ENCODE assay signal across 15 mouse cellular contexts in genomic region chr15:78897488-78897887, GRCm38 (mm10). TPM values are rescaled to one million over a fixed set of nuclear protein-coding genes. Genes with fewer than 3 reads are reported as not detected.
A peak's percentile ranks its signal among the peaks of the same experiment; 100 is the strongest.
DNase-seq lines count a peak whose midpoint lies in the region; ATAC-seq and TF ChIP-seq lines count a peak whose summit lies in the region.
"Had no signal": no experiment of that assay in that cellular context is flagged by ENCODE, and none has a peak within 500 bp of the region (broad histone marks: within the 10 kb centered on the region; RNA-seq: fewer than 3 reads in every experiment).

No protein-coding gene starts in this region.

- 83% methylated on average over 4 of the region's 4 CpGs for WGBS in kidney, adult 2 months
- WGBS in intestine, embryonic 16.5 days: 87% methylated on average over 4 of the region's 4 CpGs
- WGBS in stomach, embryonic 15.5 days: 81% methylated on average over 4 of the region's 4 CpGs

- no peaks in the 10 kb centered on the region for H3K27me3 ChIP-seq in kidney, adult 2 months (replicated peaks; ENCODE audit: control insufficient read depth, insufficient read depth, low read length)
- no peaks in the 10 kb centered on the region for H3K27me3 ChIP-seq in G1E (ENCODE audit: insufficient read depth, low read length)
- H3K27me3 ChIP-seq in intestine, embryonic 16.5 days (replicated peaks; ENCODE audit: control insufficient read depth, insufficient read depth, low read length): no peaks in the 10 kb centered on the region
- H3K27me3 ChIP-seq in stomach, embryonic 15.5 days (replicated peaks): no peaks in the 10 kb centered on the region
- H3K27me3 ChIP-seq: CH12.LX had no signal

- no peak for TF ChIP-seq POLR2A in kidney, adult 2 months (IDR thresholded peaks at IDR 0.05; ENCODE audit: low read depth, low read length)

- no peaks in the 10 kb centered on the region for H3K4me1 ChIP-seq in kidney, adult 2 months (ENCODE audit: control insufficient read depth, insufficient read depth, low read length)
- H3K4me1 ChIP-seq in G1E (ENCODE audit: insufficient read depth, low read depth, low read length): peaks cover 87% of the 10 kb centered on the region
- H3K4me1 ChIP-seq in intestine, embryonic 16.5 days (ENCODE audit: control insufficient read depth, insufficient read depth, low read length): peaks cover 64% of the 10 kb centered on the region
- H3K4me1 ChIP-seq in stomach, embryonic 15.5 days: peaks cover 58% of the 10 kb centered on the region

- intact Hi-C loops in left cerebral cortex, postnatal 36 days (cut with DNase I): no loop called here

- no peaks in the 10 kb centered on the region for H3K9me3 ChIP-seq in G1E (replicated peaks)
- no peaks in the 10 kb centered on the region for H3K9me3 ChIP-seq in intestine, embryonic 16.5 days (ENCODE audit: control insufficient read depth, low read length)
- no peaks in the 10 kb centered on the region for H3K9me3 ChIP-seq in stomach, embryonic 15.5 days
- H3K9me3 ChIP-seq: hindbrain, embryonic 13.5 days; midbrain, embryonic 10.5 days had no signal

- peak; percentile 46 for DNase-seq in kidney, adult 2 months
- DNase-seq in kidney, adult 18-20 months: no peak
- DNase-seq in G1E (ENCODE audit: low spot score): no peak
- no peak for DNase-seq in left cerebral cortex, postnatal 36 days (ENCODE audit: low spot score in 2 of 2)
- DNase-seq: cerebellum, postnatal 14 days; kidney, postnatal 4 days; lung, embryonic 14.5 days; thymus, postnatal 36 days had no signal

- no peak overlapping the region for H3K9ac ChIP-seq in intestine, embryonic 16.5 days (ENCODE audit: low read depth, low read length)
- no peak overlapping the region for H3K9ac ChIP-seq in stomach, embryonic 15.5 days
- H3K9ac ChIP-seq: hindbrain, embryonic 13.5 days had no signal

- 0 out of 2 replicates have a peak overlapping the region, but pooled peaks have one; percentile 26 for H3K27ac ChIP-seq in kidney, adult 2 months (ENCODE audit: insufficient read depth, low read depth, low read length)
- peak overlapping the region; percentile 55 for H3K27ac ChIP-seq in intestine, embryonic 16.5 days (ENCODE audit: low read length)
- peak overlapping the region; percentile 73 for H3K27ac ChIP-seq in stomach, embryonic 15.5 days
- H3K27ac ChIP-seq: hindbrain, embryonic 13.5 days; midbrain, embryonic 10.5 days had no signal

- H3K4me3 ChIP-seq in kidney, adult 2 months (ENCODE audit: insufficient read depth, low read depth, low read length): no peak overlapping the region
- H3K4me3 ChIP-seq in G1E (ENCODE audit: low read depth, low read length): peak overlapping the region; percentile 96; the same call in 1 of the 2 replicates
- H3K4me3 ChIP-seq in intestine, embryonic 16.5 days (ENCODE audit: low read length): no peak overlapping the region
- H3K4me3 ChIP-seq in stomach, embryonic 15.5 days (replicated peaks): no peak overlapping the region
- H3K4me3 ChIP-seq: hindbrain, embryonic 13.5 days; midbrain, embryonic 10.5 days had no signal

- no peak for ATAC-seq in G1E (ENCODE audit: extremely low read depth, insufficient number of reproducible peaks, low FRiP score, poor library complexity, severe bottlenecking)
- ATAC-seq in intestine, embryonic 16.5 days: no peak
- ATAC-seq in stomach, embryonic 15.5 days (ENCODE audit: insufficient read depth, low FRiP score, low read depth): no peak
- no peak for ATAC-seq in granulocyte monocyte progenitor cell, adult 5-6 weeks (replicated peaks; ENCODE audit: poor library complexity, severe bottlenecking)

- TF ChIP-seq CTCF in kidney, adult 2 months (conservative IDR thresholded peaks at IDR 0.05; ENCODE audit: insufficient read depth, insufficient read length, low read depth, low read length): no peak
- TF ChIP-seq CTCF in G1E (IDR thresholded peaks at IDR 0.05; ENCODE audit: low read depth, low read length): no peak

- peak overlapping the region; percentile 11; the same call in 1 of the 2 replicates for H3K4me2 ChIP-seq in intestine, embryonic 16.5 days (ENCODE audit: low read depth, low read length)
- H3K4me2 ChIP-seq in stomach, embryonic 15.5 days: no peak overlapping the region
- H3K4me2 ChIP-seq: hindbrain, embryonic 13.5 days had no signal

- no peaks in the 10 kb centered on the region for H3K36me3 ChIP-seq in kidney, adult 2 months (ENCODE audit: control insufficient read depth, insufficient read depth, low read length)
- peaks cover 61% of the 10 kb centered on the region for H3K36me3 ChIP-seq in G1E (replicated peaks)
- H3K36me3 ChIP-seq in intestine, embryonic 16.5 days (ENCODE audit: control insufficient read depth, insufficient read depth, low read length): peaks cover 3% of the 10 kb centered on the region; the same call in 1 of the 2 replicates
- peaks cover 13% of the 10 kb centered on the region for H3K36me3 ChIP-seq in stomach, embryonic 15.5 days

RNA-seq across cellular contexts. Expression of gene Gm49510, which starts 2.0 kb away (rescaled TPM):
- polyA plus RNA-seq in kidney, adult 2 months (2012; rRNA removed): 0.03 TPM in 1 of 2 replicates, not detected in the other
- total RNA-seq in G1E (2014; fragmentation: Nextera tagmentation) (not detected in 2 replicates), G1E (2017) (1.3 and 1.4 TPM in 2 replicates)
- polyA plus RNA-seq in G1E (2012): 6.3 and 8.2 TPM in 2 replicates
- polyA plus RNA-seq in intestine, embryonic 16.5 days (2015; fragmentation: Nextera tagmentation; extraction: Ambion mirVana): 0.21 and 0.55 TPM in 2 replicates
- 0.42 and 0.52 TPM in 2 replicates for polyA plus RNA-seq in stomach, embryonic 15.5 days (2015; fragmentation: Nextera tagmentation; extraction: Ambion mirVana)
- not detected in 2 replicates for total RNA-seq in granulocyte monocyte progenitor cell, adult 5-6 weeks (2014; fragmentation: Nextera tagmentation)
- total RNA-seq in granulocyte monocyte progenitor cell, adult 5-6 weeks (2017): 1.1 TPM in 1 of 2 replicates, not detected in the other
- total RNA-seq in left cerebral cortex, postnatal 36 days (2021): under 1 TPM in 1 of 2 experiments, not detected in 1; 0.97 TPM
- total RNA-seq: gastrocnemius, postnatal 4 days had no signal
- polyA plus RNA-seq: hindbrain, embryonic 13.5 days; midbrain, embryonic 10.5 days had no signal

RNA-seq across cellular contexts. Expression of gene Sh3bp1, which starts 2.1 kb away (rescaled TPM):
- polyA plus RNA-seq in kidney, adult 2 months (2012; rRNA removed): 26.2 and 30.0 TPM in 2 replicates
- 207 and 231 TPM in 2 replicates for total RNA-seq in G1E (2014; fragmentation: Nextera tagmentation)
- total RNA-seq in G1E (2017): 32.7 and 34.1 TPM in 2 replicates
- 1,400 and 1,821 TPM in 2 replicates for polyA plus RNA-seq in G1E (2012)
- polyA plus RNA-seq in intestine, embryonic 16.5 days (2015; fragmentation: Nextera tagmentation; extraction: Ambion mirVana): 21.5 and 23.3 TPM in 2 replicates
- polyA plus RNA-seq in stomach, embryonic 15.5 days (2015; fragmentation: Nextera tagmentation; extraction: Ambion mirVana): 34.8 and 36.9 TPM in 2 replicates
- 58.0 and 70.8 TPM in 2 replicates for total RNA-seq in granulocyte monocyte progenitor cell, adult 5-6 weeks (2014; fragmentation: Nextera tagmentation)
- 19.3 and 29.4 TPM in 2 replicates for total RNA-seq in granulocyte monocyte progenitor cell, adult 5-6 weeks (2017)
- 10 to 100 TPM; 23.7 to 31.5 TPM for total RNA-seq in left cerebral cortex, postnatal 36 days (2021)

RNA-seq across cellular contexts. Expression of gene Pdxp, which starts 16.2 kb away (rescaled TPM):
- polyA plus RNA-seq in kidney, adult 2 months (2012; rRNA removed): 1.7 and 1.9 TPM in 2 replicates
- 26.6 and 31.4 TPM in 2 replicates for total RNA-seq in G1E (2014; fragmentation: Nextera tagmentation)
- 13.9 and 18.1 TPM in 2 replicates for total RNA-seq in G1E (2017)
- polyA plus RNA-seq in G1E (2012): 39.7 and 40.6 TPM in 2 replicates
- polyA plus RNA-seq in intestine, embryonic 16.5 days (2015; fragmentation: Nextera tagmentation; extraction: Ambion mirVana): 2.2 and 6.4 TPM in 2 replicates
- 11.8 and 12.8 TPM in 2 replicates for polyA plus RNA-seq in stomach, embryonic 15.5 days (2015; fragmentation: Nextera tagmentation; extraction: Ambion mirVana)
- total RNA-seq in granulocyte monocyte progenitor cell, adult 5-6 weeks (2014; fragmentation: Nextera tagmentation): 10.6 and 19.8 TPM in 2 replicates
- total RNA-seq in granulocyte monocyte progenitor cell, adult 5-6 weeks (2017): 4.0 and 6.4 TPM in 2 replicates
- total RNA-seq in left cerebral cortex, postnatal 36 days (2021): 100 to 1,000 TPM; 159 to 192 TPM

RNA-seq across cellular contexts. Expression of gene Gga1, which starts 20.5 kb away (rescaled TPM):
- 56.5 and 68.1 TPM in 2 replicates for polyA plus RNA-seq in kidney, adult 2 months (2012; rRNA removed)
- total RNA-seq in G1E (2014; fragmentation: Nextera tagmentation): 52.6 and 60.2 TPM in 2 replicates
- total RNA-seq in G1E (2017): 9.6 and 10.0 TPM in 2 replicates
- polyA plus RNA-seq in G1E (2012): 158 and 177 TPM in 2 replicates
- polyA plus RNA-seq in intestine, embryonic 16.5 days (2015; fragmentation: Nextera tagmentation; extraction: Ambion mirVana): 56.3 and 57.4 TPM in 2 replicates
- polyA plus RNA-seq in stomach, embryonic 15.5 days (2015; fragmentation: Nextera tagmentation; extraction: Ambion mirVana): 47.1 TPM in 2 replicates
- 46.3 and 48.6 TPM in 2 replicates for total RNA-seq in granulocyte monocyte progenitor cell, adult 5-6 weeks (2014; fragmentation: Nextera tagmentation)
- total RNA-seq in granulocyte monocyte progenitor cell, adult 5-6 weeks (2017): 13.9 and 17.6 TPM in 2 replicates
- 10 to 100 TPM; 57.6 to 65.0 TPM for total RNA-seq in left cerebral cortex, postnatal 36 days (2021)

RNA-seq across cellular contexts. Expression of gene Lgals1, which starts 29.0 kb away (rescaled TPM):
- polyA plus RNA-seq in kidney, adult 2 months (2012; rRNA removed): 310 and 318 TPM in 2 replicates
- total RNA-seq in G1E (2014; fragmentation: Nextera tagmentation): 558 and 607 TPM in 2 replicates
- total RNA-seq in G1E (2017): 3,673 and 4,536 TPM in 2 replicates
- 1,469 and 2,086 TPM in 2 replicates for polyA plus RNA-seq in G1E (2012)
- 865 and 927 TPM in 2 replicates for polyA plus RNA-seq in intestine, embryonic 16.5 days (2015; fragmentation: Nextera tagmentation; extraction: Ambion mirVana)
- 1,300 and 1,476 TPM in 2 replicates for polyA plus RNA-seq in stomach, embryonic 15.5 days (2015; fragmentation: Nextera tagmentation; extraction: Ambion mirVana)
- total RNA-seq in granulocyte monocyte progenitor cell, adult 5-6 weeks (2014; fragmentation: Nextera tagmentation): 677 and 745 TPM in 2 replicates
- 746 and 991 TPM in 2 replicates for total RNA-seq in granulocyte monocyte progenitor cell, adult 5-6 weeks (2017)
- 10 to 100 TPM; 19.3 to 25.0 TPM for total RNA-seq in left cerebral cortex, postnatal 36 days (2021)

Comparison
In these comparisons a context has a peak if more than half of its experiments do, and no peak if none do; other contexts are left out.
1. RNA of gene Sh3bp1, which starts 2.1 kb away (polyA plus RNA-seq): 1,400 to 1,821 TPM in G1E; 34.8 to 36.9 TPM in stomach, embryonic 15.5 days, 26.2 to 30.0 TPM in kidney, adult 2 months and 21.5 to 23.3 TPM in intestine, embryonic 16.5 days; every median in the first group is over 10 times any median in the second.
2. Peak in every context shown above with its lines, with median percentiles within 50 percentile points of each other: H3K27ac ChIP-seq.